In genomic region chr16:85124649-85125048, GRCm38 (mm10) we compare ENCODE assay signal across 21 mouse cellular contexts. TPM values are rescaled to one million over a fixed set of nuclear protein-coding genes. Genes with fewer than 3 reads are reported as not detected.
DNase-seq lines count a peak whose midpoint lies in the region; ATAC-seq and TF ChIP-seq lines count a peak whose summit lies in the region.
"Had no signal": no experiment of that assay in that cellular context is flagged by ENCODE, and none has a peak within 500 bp of the region (broad histone marks: within the 10 kb centered on the region; RNA-seq: fewer than 3 reads in every experiment).

No protein-coding gene starts in this region.

- ATAC-seq in kidney, embryonic 15.5 days (replicated peaks; ENCODE audit: low FRiP score), result no peak
- peak; percentile 83 for ATAC-seq in megakaryocyte, adult 5-6 weeks (ENCODE audit: poor library complexity, severe bottlenecking)
- ATAC-seq: activated CD4-positive, CD25-positive, alpha-beta regulatory T cell, adult 4 months; forebrain, postnatal 0 days; hindbrain, embryonic 16.5 days; Patski had no signal

- TF ChIP-seq POLR2A in bone marrow macrophage, adult 2 months (IDR thresholded peaks at IDR 0.05; ENCODE audit: borderline replicate concordance, low read depth, low read length), result no peak
- TF ChIP-seq POLR2A in olfactory bulb, adult 2 months (IDR thresholded peaks at IDR 0.05; ENCODE audit: insufficient read depth, low read depth, low read length), result no peak

- H3K4me3 ChIP-seq in kidney, embryonic 15.5 days (replicated peaks), result no peak overlapping the region
- no peak overlapping the region for H3K4me3 ChIP-seq in bone marrow macrophage, adult 2 months (ENCODE audit: insufficient read depth, low read length)
- no peak overlapping the region for H3K4me3 ChIP-seq in olfactory bulb, adult 2 months (ENCODE audit: insufficient read depth, low read depth, low read length)
- H3K4me3 ChIP-seq: embryonic facial prominence, embryonic 12.5 days; heart, embryonic 12.5 days had no signal

- H3K9me3 ChIP-seq in kidney, embryonic 15.5 days (replicated peaks), result no peaks in the 10 kb centered on the region
- H3K9me3 ChIP-seq: embryonic facial prominence, embryonic 12.5 days; heart, embryonic 12.5 days had no signal

- peak overlapping the region; percentile 14; the same call in 1 of the 2 replicates for H3K27ac ChIP-seq in kidney, embryonic 15.5 days
- peak overlapping the region; percentile 52; the same call in 1 of the 2 replicates for H3K27ac ChIP-seq in bone marrow macrophage, adult 2 months (ENCODE audit: insufficient read depth, low read depth, low read length)
- 0 out of 2 replicates have a peak overlapping the region, but pooled peaks have one; percentile 38 for H3K27ac ChIP-seq in olfactory bulb, adult 2 months (ENCODE audit: insufficient read depth, low read depth, low read length)
- H3K27ac ChIP-seq: embryonic facial prominence, embryonic 12.5 days had no signal

- no peak for TF ChIP-seq CTCF in bone marrow macrophage, adult 2 months (IDR thresholded peaks at IDR 0.05; ENCODE audit: low read depth, low read length)
- no peak for TF ChIP-seq CTCF in olfactory bulb, adult 2 months (IDR thresholded peaks at IDR 0.05; ENCODE audit: insufficient read depth, low read depth, low read length)

- H3K36me3 ChIP-seq in kidney, embryonic 15.5 days, result peaks cover 14% of the 10 kb centered on the region
- H3K36me3 ChIP-seq: embryonic facial prominence, embryonic 12.5 days had no signal

- DNase-seq in kidney, adult 18-20 months, result no peak
- DNase-seq in ovary, postnatal 10 days (ENCODE audit: low spot score), result no peak
- no peak for DNase-seq in heart, postnatal 25 days (ENCODE audit: low spot score)
- DNase-seq: adrenal gland, adult 2 months; adrenal gland, postnatal 25 days; cerebellum, adult 11 months; cerebellum, adult 8-10 months; cerebellum, postnatal 25 days; forebrain, postnatal 0 days; gastrocnemius, postnatal 14 days; heart, postnatal 36 days had no signal

- WGBS in kidney, embryonic 15.5 days, result 96% methylated on average over 4 of the region's 4 CpGs
- 37% methylated on average over 4 of the region's 4 CpGs for WGBS in olfactory bulb, adult 2 months

- intact Hi-C loops in heart, postnatal 25 days (cut with DNase I), result no loop called here

- peaks cover 39% of the 10 kb centered on the region for H3K4me1 ChIP-seq in kidney, embryonic 15.5 days
- H3K4me1 ChIP-seq in bone marrow macrophage, adult 2 months (ENCODE audit: control insufficient read depth, insufficient read depth, low read length), result peaks cover 19% of the 10 kb centered on the region
- peaks cover 13% of the 10 kb centered on the region for H3K4me1 ChIP-seq in olfactory bulb, adult 2 months (ENCODE audit: control insufficient read depth, insufficient read depth, low read length)

- no peak overlapping the region for H3K9ac ChIP-seq in kidney, embryonic 15.5 days
- H3K9ac ChIP-seq: embryonic facial prominence, embryonic 12.5 days; forebrain, postnatal 0 days; heart, embryonic 12.5 days had no signal

- no peak overlapping the region for H3K4me2 ChIP-seq in kidney, embryonic 15.5 days
- H3K4me2 ChIP-seq: embryonic facial prominence, embryonic 12.5 days; heart, embryonic 12.5 days had no signal

- H3K27me3 ChIP-seq in kidney, embryonic 15.5 days, result no peaks in the 10 kb centered on the region
- H3K27me3 ChIP-seq: embryonic facial prominence, embryonic 12.5 days; heart, embryonic 12.5 days; Patski had no signal

RNA-seq across cellular contexts. Expression of gene App, which starts 48.9 kb away (rescaled TPM):
- 269 and 292 TPM in 2 replicates for polyA plus RNA-seq in kidney, embryonic 15.5 days (2015; fragmentation: Nextera tagmentation; extraction: Ambion mirVana)
- 386 and 390 TPM in 2 replicates for polyA plus RNA-seq in bone marrow macrophage, adult 2 months (2012; ENCODE audit: insufficient read depth, insufficient read length, missing spikeins)
- 249 and 260 TPM in 2 replicates for total RNA-seq in megakaryocyte, adult 5-6 weeks (2015)
- 383 and 394 TPM in 2 replicates for total RNA-seq in megakaryocyte, adult 5-6 weeks (2017)
- polyA plus RNA-seq in olfactory bulb, adult 2 months (2012; ENCODE audit: insufficient read depth, insufficient read length, low replicate concordance, missing spikeins), result 241 and 247 TPM in 2 replicates
- 100 to 1,000 TPM; 142 to 157 TPM for total RNA-seq in heart, postnatal 25 days (2021)
- total RNA-seq: MEL had no signal
